Mouse (Mus musculus): ENCODE measurements at regions not wholly inside any gene's neighbourhood (a gene's known extent, or its start where the extent isn't known, plus 50 kb on each side); places are given as distances from the start of the nearest gene placed in this dataset.

GRCm38 (mm10) chr10:117530859-117531602 lies 98.3 kb upstream of the Cpm start:
- no peak overlapping the region for H3K4me2 ChIP-seq (replicated peaks)
- H3K4me3 ChIP-seq: no peak overlapping the region
- H3K36me3 ChIP-seq: no peaks in the 10 kb centered on the region
- no peak overlapping the region for H3K9ac ChIP-seq
- H3K9me3 ChIP-seq (replicated peaks): no peaks in the 10 kb centered on the region
- no peaks in the 10 kb centered on the region for H3K27me3 ChIP-seq
- WGBS: 86% methylated on average over 10 of the region's 10 CpGs
- ATAC-seq (ENCODE audit: low FRiP score): no peak
- 0 out of 2 replicates have a peak, but pooled peaks cover 3% of the 10 kb centered on the region for H3K4me1 ChIP-seq
- H3K27ac ChIP-seq: no peak overlapping the region

GRCm38 (mm10) chr10:117530007-117530858 lies 99.1 kb upstream of the Cpm start:
- H3K4me3 ChIP-seq: no peak overlapping the region
- 75% methylated on average over 15 of the region's 15 CpGs for WGBS
- H3K27me3 ChIP-seq: no peaks in the 10 kb centered on the region
- H3K27ac ChIP-seq: no peak overlapping the region
- H3K4me2 ChIP-seq (replicated peaks): no peak overlapping the region
- H3K36me3 ChIP-seq: no peaks in the 10 kb centered on the region
- H3K9ac ChIP-seq: no peak overlapping the region
- no peaks in the 10 kb centered on the region for H3K9me3 ChIP-seq (replicated peaks)
- H3K4me1 ChIP-seq: 0 out of 2 replicates have a peak, but pooled peaks cover 3% of the 10 kb centered on the region
- ATAC-seq (ENCODE audit: low FRiP score): no peak

- Histone ChIP-seq H3K27ac (no peak overlapping the region), H3K4me2 (replicated peaks) (no peak overlapping the region), H3K4me3 (no peak overlapping the region), H3K9ac (no peak overlapping the region), H3K27me3 (no peaks in the 10 kb centered on the region), H3K36me3 (no peaks in the 10 kb centered on the region), H3K4me1 (0 out of 2 replicates have a peak, but pooled peaks cover 3% of the 10 kb centered on the region), H3K9me3 (replicated peaks) (no peaks in the 10 kb centered on the region)
- WGBS: 91% methylated on average over 7 of the region's 7 CpGs
- ATAC-seq (ENCODE audit: low FRiP score): no peak
These were observed 99.9 kb upstream of the Cpm start for GRCm38 (mm10) chr10:117529269-117530006.

- no peak overlapping the region for H3K4me3 ChIP-seq
- no peak overlapping the region for H3K27ac ChIP-seq
- H3K9me3 ChIP-seq (replicated peaks): no peaks in the 10 kb centered on the region
- H3K4me2 ChIP-seq (replicated peaks): no peak overlapping the region
- H3K36me3 ChIP-seq: no peaks in the 10 kb centered on the region
- 86% methylated on average over 8 of the region's 8 CpGs for WGBS
- no peak for ATAC-seq (ENCODE audit: low FRiP score)
- H3K4me1 ChIP-seq: 0 out of 2 replicates have a peak, but pooled peaks cover 3% of the 10 kb centered on the region
- H3K9ac ChIP-seq: no peak overlapping the region
- H3K27me3 ChIP-seq: no peaks in the 10 kb centered on the region
These were observed 100.6 kb upstream of the Cpm start for GRCm38 (mm10) chr10:117528575-117529268.

- no peaks in the 10 kb centered on the region for H3K36me3 ChIP-seq
- 88% methylated on average over 6 of the region's 6 CpGs for WGBS
These were observed 101.3 kb upstream of the Cpm start for GRCm38 (mm10) chr10:117527979-117528378.

GRCm38 (mm10) chr10:117527243-117527642 lies 102.1 kb upstream of the Cpm start:
- no peaks in the 10 kb centered on the region for H3K36me3 ChIP-seq
- no peak overlapping the region for H3K27ac ChIP-seq
- WGBS: 89% methylated on average over 5 of the region's 5 CpGs
- H3K4me2 ChIP-seq (replicated peaks): no peak overlapping the region
- 0 out of 2 replicates have a peak, but pooled peaks cover 3% of the 10 kb centered on the region for H3K4me1 ChIP-seq
- no peak overlapping the region for H3K9ac ChIP-seq
- no peaks in the 10 kb centered on the region for H3K9me3 ChIP-seq (replicated peaks)
- ATAC-seq (ENCODE audit: low FRiP score): no peak
- no peak overlapping the region for H3K4me3 ChIP-seq
- no peaks in the 10 kb centered on the region for H3K27me3 ChIP-seq

More at GRCm38 (mm10) chr10:117527979-117528378, 101.3 kb upstream of the Cpm start:
- no peak overlapping the region for H3K27ac ChIP-seq
- H3K9ac ChIP-seq: no peak overlapping the region
- no peak overlapping the region for H3K4me2 ChIP-seq (replicated peaks)
- no peak overlapping the region for H3K4me3 ChIP-seq
- H3K27me3 ChIP-seq: no peaks in the 10 kb centered on the region
- H3K9me3 ChIP-seq (replicated peaks): no peaks in the 10 kb centered on the region
- ATAC-seq (ENCODE audit: low FRiP score): no peak
- H3K4me1 ChIP-seq: 0 out of 2 replicates have a peak, but pooled peaks cover 3% of the 10 kb centered on the region

GRCm38 (mm10) chr10:117526834-117527188 lies 102.5 kb upstream of the Cpm start:
- Histone ChIP-seq H3K36me3 (no peaks in the 10 kb centered on the region), H3K27ac (no peak overlapping the region), H3K4me2 (replicated peaks) (no peak overlapping the region), H3K4me1 (no peaks in the 10 kb centered on the region), H3K27me3 (no peaks in the 10 kb centered on the region), H3K4me3 (no peak overlapping the region), H3K9ac (no peak overlapping the region), H3K9me3 (replicated peaks) (no peaks in the 10 kb centered on the region)
- ATAC-seq (ENCODE audit: low FRiP score): no peak
- WGBS: 82% methylated on average over 3 of the region's 3 CpGs

- H3K9me3 ChIP-seq (replicated peaks): no peaks in the 10 kb centered on the region
- H3K9ac ChIP-seq: no peak overlapping the region
- H3K27me3 ChIP-seq: no peaks in the 10 kb centered on the region
- no peaks in the 10 kb centered on the region for H3K36me3 ChIP-seq
- no peak overlapping the region for H3K27ac ChIP-seq
- H3K4me1 ChIP-seq: no peaks in the 10 kb centered on the region
- 82% methylated on average over 16 of the region's 16 CpGs for WGBS
- H3K4me2 ChIP-seq (replicated peaks): no peak overlapping the region
- no peak overlapping the region for H3K4me3 ChIP-seq
- no peak for ATAC-seq (ENCODE audit: low FRiP score)
These were observed 103.1 kb upstream of the Cpm start for GRCm38 (mm10) chr10:117526008-117526833.

GRCm38 (mm10) chr10:117525608-117526007 lies 103.7 kb upstream of the Cpm start:
- no peak overlapping the region for H3K9ac ChIP-seq
- H3K9me3 ChIP-seq (replicated peaks): no peaks in the 10 kb centered on the region
- H3K4me2 ChIP-seq (replicated peaks): no peak overlapping the region
- no peaks in the 10 kb centered on the region for H3K27me3 ChIP-seq
- H3K4me1 ChIP-seq: no peaks in the 10 kb centered on the region
- no peak for ATAC-seq (ENCODE audit: low FRiP score)
- 59% methylated on average over 3 of the region's 3 CpGs for WGBS
- H3K4me3 ChIP-seq: no peak overlapping the region
- H3K27ac ChIP-seq: no peak overlapping the region
- H3K36me3 ChIP-seq: no peaks in the 10 kb centered on the region

GRCm38 (mm10) chr10:117524926-117525565 lies 104.3 kb upstream of the Cpm start:
- Histone ChIP-seq H3K36me3 (no peaks in the 10 kb centered on the region), H3K9ac (no peak overlapping the region), H3K27ac (no peak overlapping the region), H3K4me2 (replicated peaks) (no peak overlapping the region), H3K4me1 (no peaks in the 10 kb centered on the region), H3K27me3 (no peaks in the 10 kb centered on the region), H3K9me3 (replicated peaks) (no peaks in the 10 kb centered on the region), H3K4me3 (no peak overlapping the region)
- no peak for ATAC-seq (ENCODE audit: low FRiP score)
- WGBS: 87% methylated on average over 8 of the region's 8 CpGs

- no peaks in the 10 kb centered on the region for H3K9me3 ChIP-seq (replicated peaks)
- no peaks in the 10 kb centered on the region for H3K36me3 ChIP-seq
- H3K4me3 ChIP-seq: no peak overlapping the region
- H3K4me1 ChIP-seq: peaks cover 6% of the 10 kb centered on the region; the same call in 1 of the 2 replicates
- H3K27ac ChIP-seq: no peak overlapping the region
- H3K4me2 ChIP-seq (replicated peaks): no peak overlapping the region
- WGBS: 84% methylated on average over 7 of the region's 7 CpGs
- H3K27me3 ChIP-seq: no peaks in the 10 kb centered on the region
- no peak for ATAC-seq (ENCODE audit: low FRiP score)
- H3K9ac ChIP-seq: no peak overlapping the region
These were observed 105.2 kb upstream of the Cpm start for GRCm38 (mm10) chr10:117524101-117524500.

Data from hindbrain, embryonic 12.5 days (tissue).